Mouse (Mus musculus) hindbrain, embryonic 13.5 days (tissue): Measurements from ENCODE around the gene Auts2. TPM values are rescaled to one million over a fixed set of nuclear protein-coding genes. Genes with fewer than 3 reads are reported as not detected.

Experiments
- ATAC-seq: fragments of 200-750 bp; cut with Nextera tagmentation; 2 replicates; pipeline ENCODE4 v1.8.0; 2017; ENCODE audit warnings: moderate TSS enrichment; ENCODE audit not compliant: low FRiP score
- H3K27ac ChIP-seq: fragments of 300-500 bp; sonication (generic); 2 replicates; pipeline ENCODE4 v1.5.1; 2015; ENCODE audit warnings: inconsistent platforms, mild to moderate bottlenecking, moderate library complexity
- H3K27me3 ChIP-seq: fragments of 300-500 bp; sonication (generic); 2 replicates; pipeline ENCODE4 v1.6.1; 2015; ENCODE audit warnings: mild to moderate bottlenecking, inconsistent platforms
- H3K36me3 ChIP-seq: fragments of 300-500 bp; sonication (generic); 2 replicates; pipeline ENCODE4 v1.6.1; 2015; ENCODE audit warnings: mild to moderate bottlenecking, inconsistent platforms
- H3K4me1 ChIP-seq: fragments of 300-500 bp; sonication (generic); replicated peaks from 2 replicates; pipeline ENCODE4 v1.6.1; 2015; ENCODE audit warnings: inconsistent platforms
- H3K4me2 ChIP-seq: fragments of 300-500 bp; sonication (generic); 2 replicates; pipeline ENCODE4 v1.6.1; 2015; ENCODE audit warnings: inconsistent platforms, mild to moderate bottlenecking, moderate library complexity
- H3K4me3 ChIP-seq: fragments of 300-500 bp; sonication (generic); 2 replicates; pipeline ENCODE4 v1.5.1; 2015; ENCODE audit warnings: mild to moderate bottlenecking, inconsistent platforms
- H3K9ac ChIP-seq: fragments of 300-500 bp; sonication (generic); 2 replicates; pipeline ENCODE4 v1.6.1; 2015; ENCODE audit warnings: mild to moderate bottlenecking, inconsistent platforms
- H3K9me3 ChIP-seq: fragments of 300-500 bp; sonication (generic); 2 replicates; pipeline ENCODE4 v1.6.1; 2016; ENCODE audit warnings: inconsistent platforms
- WGBS: fragments of 180-500 bp; shearing (Covaris S2); methylation state at CpG from one replicate; pipeline ENCODE4 v1.1.7; 2015; 5-methylcytosine and 5-hydroxymethylcytosine counted together
- polyA plus RNA-seq: library from polyadenylated mRNA; unstranded; fragments of >200 nt; fragmentation: Nextera tagmentation; extraction: Ambion mirVana; gene quantifications from 2 replicates; pipeline ENCODE4 v1.2.1, GENCODE M21; 2015

Gene Auts2
- polyA plus RNA-seq, 1 experiment from 2014 or later, result 89.9 TPM

DNA sequence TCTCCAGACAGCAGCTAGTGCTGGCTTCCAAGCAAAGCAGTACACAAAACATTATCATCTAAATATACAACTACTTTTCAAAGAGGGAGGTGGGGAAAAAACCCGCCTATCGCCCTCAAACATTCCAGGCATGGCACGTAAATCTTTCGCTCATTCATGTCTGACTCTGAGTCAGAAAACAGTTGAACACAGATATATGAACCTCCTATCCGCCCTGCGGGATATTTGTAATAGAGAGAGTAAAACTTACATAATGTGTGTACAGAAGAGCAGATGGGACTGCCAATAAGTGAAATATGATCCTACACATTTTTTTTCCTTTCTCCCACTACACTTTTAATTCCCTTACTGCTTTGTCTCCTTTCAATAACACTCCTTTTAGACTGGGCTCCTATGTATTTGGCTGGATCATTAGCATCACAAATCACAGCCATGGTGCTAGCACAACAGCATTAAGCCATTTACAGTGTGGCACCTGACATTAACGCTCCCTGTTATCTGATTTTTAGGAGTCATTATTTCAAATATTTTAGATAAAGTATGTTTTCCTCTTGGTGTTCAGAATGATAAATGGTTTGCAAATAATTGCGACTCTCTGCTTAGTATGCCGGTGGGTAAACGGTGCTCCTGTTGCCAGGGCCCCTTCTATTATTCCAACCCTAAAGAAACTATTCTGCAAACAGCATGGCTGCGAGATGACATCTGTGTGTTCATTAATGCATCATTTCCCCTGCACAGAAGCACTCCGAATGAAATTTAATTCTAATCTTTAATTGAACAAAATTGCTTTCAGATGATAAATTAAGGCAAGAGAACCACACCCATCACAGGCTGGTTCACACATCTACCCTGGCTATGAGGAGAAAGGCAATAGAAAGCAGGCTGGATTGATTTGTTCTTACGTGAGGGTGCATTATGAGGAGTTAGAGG is 252.3 kb downstream of the Auts2 start:
- Histone ChIP-seq H3K36me3 (no peaks in the 10 kb centered on the region), H3K9me3 (no peaks in the 10 kb centered on the region), H3K4me2 (peak overlapping the region; percentile 11), H3K4me3 (no peak overlapping the region), H3K9ac (no peak overlapping the region), H3K4me1 (peaks cover 55% of the 10 kb centered on the region), H3K27ac (peak overlapping the region; percentile 42; the same call in 1 of the 2 replicates), H3K27me3 (no peaks in the 10 kb centered on the region)
- ATAC-seq, result peak; percentile 66; the same call in 1 of the 2 replicates
- 17% methylated on average over 13 of the region's 13 CpGs for WGBS

DNA sequence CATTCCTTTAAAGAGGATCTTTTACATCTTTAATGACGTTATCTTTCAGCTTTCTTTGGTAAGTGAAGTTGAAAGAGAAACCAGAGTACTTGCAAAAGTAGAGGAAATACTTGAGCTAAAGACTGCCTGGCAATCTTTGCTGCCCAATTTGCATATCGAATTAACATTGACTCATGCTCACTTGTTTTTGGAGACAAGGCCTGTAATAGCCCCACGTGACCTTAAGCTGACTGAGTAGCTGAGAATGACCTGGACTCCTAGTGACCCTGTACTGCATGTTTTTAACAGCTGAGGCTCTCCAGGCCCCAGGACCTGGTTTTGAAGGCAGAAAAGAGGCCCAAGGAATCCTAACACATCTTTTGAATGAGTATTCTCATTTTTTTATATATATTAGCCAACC is 259.4 kb downstream of the Auts2 start:
- Histone ChIP-seq H3K9ac (no peak overlapping the region), H3K4me2 (no peak overlapping the region), H3K27ac (no peak overlapping the region), H3K27me3 (no peaks in the 10 kb centered on the region), H3K36me3 (no peaks in the 10 kb centered on the region), H3K9me3 (no peaks in the 10 kb centered on the region), H3K4me3 (no peak overlapping the region), H3K4me1 (peaks cover 38% of the 10 kb centered on the region)
- ATAC-seq, result no peak
- WGBS, result 75% methylated on average over 3 of the region's 3 CpGs

DNA sequence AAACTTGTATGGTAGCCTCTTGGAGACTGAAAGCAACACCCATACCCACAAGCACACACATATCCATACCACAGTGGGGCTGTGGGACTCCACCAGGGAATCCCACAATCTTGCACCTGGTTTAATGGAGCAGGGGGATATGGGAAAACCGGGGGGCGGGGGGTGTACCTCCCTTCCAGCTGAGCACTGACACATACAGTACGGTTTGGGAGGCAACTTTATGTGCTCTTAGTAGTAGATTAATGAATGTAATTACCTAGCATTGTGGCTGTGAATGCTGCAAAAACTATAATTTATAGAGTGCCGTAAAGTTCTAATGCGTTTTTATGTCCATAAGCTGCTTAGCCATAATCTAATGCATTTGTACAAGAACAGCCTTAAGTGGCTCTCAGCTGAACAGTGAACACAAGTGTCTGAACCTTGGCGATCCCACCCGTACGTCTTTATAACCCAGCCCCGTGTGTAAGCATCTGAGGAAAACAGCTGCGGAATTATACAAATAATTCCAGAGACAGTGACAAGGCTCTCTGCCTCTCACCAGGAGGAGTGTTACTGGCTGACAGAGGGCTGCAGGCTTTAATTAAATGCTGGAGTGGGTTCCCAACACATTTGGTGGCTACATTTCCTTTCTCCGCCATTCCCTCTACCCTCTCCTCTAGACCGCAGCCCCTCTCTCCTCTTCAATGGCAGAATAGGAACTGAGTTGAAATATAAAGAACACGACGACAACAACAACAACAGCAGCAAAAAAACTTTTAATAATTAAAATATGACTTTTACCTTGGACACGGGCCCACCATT is 268.8 kb downstream of the Auts2 start:
- ATAC-seq, result no peak
- H3K36me3 ChIP-seq, result no peaks in the 10 kb centered on the region
- H3K27ac ChIP-seq, result no peak overlapping the region
- peaks cover 47% of the 10 kb centered on the region for H3K4me1 ChIP-seq
- no peak overlapping the region for H3K4me2 ChIP-seq
- no peak overlapping the region for H3K9ac ChIP-seq
- H3K4me3 ChIP-seq, result no peak overlapping the region
- WGBS, result 60% methylated on average over 15 of the region's 15 CpGs
- H3K27me3 ChIP-seq, result no peaks in the 10 kb centered on the region
- H3K9me3 ChIP-seq, result no peaks in the 10 kb centered on the region

DNA sequence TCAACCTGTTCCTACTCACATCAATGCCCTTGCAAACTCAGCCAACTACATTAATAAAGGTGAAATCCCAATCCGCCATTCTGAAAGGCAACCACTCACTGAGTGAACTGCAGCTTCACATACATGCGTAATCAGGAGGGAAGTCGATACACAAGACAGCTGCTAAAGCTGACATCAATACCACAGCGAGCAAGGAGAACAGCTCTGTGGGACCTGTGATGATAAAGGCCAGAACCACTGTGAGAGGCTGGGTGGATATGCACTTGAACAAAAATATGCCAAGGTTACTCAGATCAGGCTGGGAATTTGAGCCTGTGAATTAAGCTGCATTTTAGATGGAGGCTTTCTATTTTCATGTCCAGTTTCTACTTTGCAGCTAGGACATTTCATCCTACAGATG is 271.0 kb downstream of the Auts2 start:
- WGBS, result 75% methylated on average over 4 of the region's 4 CpGs

DNA sequence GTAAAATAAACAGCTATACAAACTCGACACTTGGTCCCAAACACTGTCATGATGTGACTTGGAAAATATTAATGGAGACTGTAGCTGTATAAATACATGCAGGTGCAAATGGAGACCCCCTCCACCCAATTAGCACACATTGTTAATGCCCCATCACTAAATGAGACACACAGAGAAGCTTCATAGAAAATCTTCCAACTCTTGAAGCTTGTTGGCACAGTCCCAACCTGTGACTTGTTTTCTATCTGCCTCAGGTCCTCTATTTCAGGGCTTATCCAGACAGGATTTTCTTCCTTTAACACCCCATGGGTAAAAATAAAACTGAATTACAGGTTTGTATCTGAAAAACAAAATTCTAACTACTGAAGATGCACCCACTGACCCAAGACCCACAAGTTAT is 272.2 kb downstream of the Auts2 start:
- Histone ChIP-seq H3K9ac (no peak overlapping the region), H3K4me2 (no peak overlapping the region), H3K36me3 (no peaks in the 10 kb centered on the region), H3K9me3 (no peaks in the 10 kb centered on the region), H3K4me1 (peaks cover 52% of the 10 kb centered on the region), H3K4me3 (no peak overlapping the region), H3K27me3 (no peaks in the 10 kb centered on the region), H3K27ac (no peak overlapping the region)
- WGBS, result 91% methylated on average over 1 of the region's 1 CpGs
- ATAC-seq, result no peak

More for the DNA sequence above, 271.0 kb downstream of the Auts2 start:
- Histone ChIP-seq H3K27ac (no peak overlapping the region), H3K4me2 (no peak overlapping the region), H3K9me3 (no peaks in the 10 kb centered on the region), H3K9ac (no peak overlapping the region), H3K4me3 (no peak overlapping the region), H3K36me3 (no peaks in the 10 kb centered on the region), H3K4me1 (peaks cover 52% of the 10 kb centered on the region), H3K27me3 (no peaks in the 10 kb centered on the region)
- ATAC-seq, result no peak

DNA sequence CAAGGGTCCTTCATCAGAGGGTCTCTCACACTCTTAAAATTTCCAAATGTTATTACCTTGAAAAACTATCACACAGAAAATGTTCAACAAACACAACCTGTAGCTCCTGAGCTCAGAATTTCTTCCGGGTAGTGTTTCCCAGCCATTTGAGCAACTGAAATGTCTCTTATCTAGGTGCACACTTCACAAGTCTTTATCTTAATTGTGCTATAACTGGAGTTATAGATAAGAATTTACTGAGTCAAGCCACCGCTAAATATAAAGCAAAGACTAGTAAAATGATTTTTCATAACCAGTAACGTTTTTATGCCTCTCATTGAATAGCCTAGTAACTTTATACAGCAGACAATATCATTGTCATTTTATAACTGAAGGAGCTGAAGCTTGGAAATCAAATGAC is 273.1 kb downstream of the Auts2 start:
- no peaks in the 10 kb centered on the region for H3K9me3 ChIP-seq
- H3K9ac ChIP-seq, result no peak overlapping the region
- H3K4me1 ChIP-seq, result peaks cover 57% of the 10 kb centered on the region
- H3K27me3 ChIP-seq, result no peaks in the 10 kb centered on the region
- H3K27ac ChIP-seq, result no peak overlapping the region
- no peak overlapping the region for H3K4me3 ChIP-seq
- H3K4me2 ChIP-seq, result no peak overlapping the region
- no peak for ATAC-seq
- WGBS, result 92% methylated on average over 3 of the region's 3 CpGs
- H3K36me3 ChIP-seq, result no peaks in the 10 kb centered on the region

DNA sequence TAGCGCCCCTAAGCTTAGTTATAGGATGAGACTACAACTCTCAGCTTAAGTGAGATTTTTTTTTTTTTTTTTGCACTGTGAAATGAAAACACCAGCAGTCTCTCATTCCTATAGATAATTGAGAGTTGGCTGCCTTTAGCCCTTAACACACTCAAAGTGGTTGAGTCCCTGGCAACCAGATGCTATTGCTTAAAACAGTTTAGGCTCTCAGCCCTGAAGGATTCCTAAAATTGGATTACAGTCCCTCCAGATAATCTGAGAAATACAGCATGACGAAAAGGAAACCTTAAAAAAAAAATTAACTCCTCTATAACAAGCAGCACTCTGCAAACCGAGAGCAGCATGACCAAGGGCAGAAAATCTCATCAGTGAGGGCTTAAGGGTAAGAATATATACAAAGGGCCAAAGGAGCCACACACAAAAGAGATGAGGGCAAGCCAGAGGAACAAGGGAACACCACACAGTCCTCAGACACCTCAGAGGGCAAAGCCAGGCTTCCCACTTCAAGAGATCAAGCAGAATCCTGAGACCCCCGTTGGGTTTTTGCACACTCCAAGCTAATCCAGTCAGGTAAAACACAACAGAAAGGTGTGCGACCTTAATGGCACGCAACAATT is 274.7 kb downstream of the Auts2 start:
- Histone ChIP-seq H3K9ac (no peak overlapping the region), H3K27me3 (no peaks in the 10 kb centered on the region), H3K27ac (no peak overlapping the region), H3K9me3 (no peaks in the 10 kb centered on the region), H3K4me2 (no peak overlapping the region), H3K4me3 (no peak overlapping the region), H3K4me1 (peaks cover 56% of the 10 kb centered on the region), H3K36me3 (no peaks in the 10 kb centered on the region)
- 74% methylated on average over 6 of the region's 6 CpGs for WGBS
- ATAC-seq, result no peak

DNA sequence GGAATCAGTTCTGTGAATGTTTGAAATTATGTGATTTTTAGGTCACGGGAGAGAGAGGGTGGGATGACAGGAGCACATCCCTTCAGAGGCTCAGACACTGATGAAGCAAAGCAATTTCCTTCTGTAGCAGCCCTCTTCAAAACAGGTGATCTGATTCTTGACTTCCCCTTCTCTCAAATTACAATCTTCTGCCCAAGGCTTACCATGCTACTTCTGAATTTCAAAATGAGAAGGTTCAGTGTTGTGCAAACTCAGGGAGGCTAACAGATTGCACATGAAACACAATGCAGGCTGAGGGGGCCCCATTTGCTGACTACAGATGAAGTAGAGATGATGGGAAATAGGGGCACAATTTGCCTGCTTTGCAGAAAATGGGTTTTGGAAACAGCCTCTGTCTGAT is 278.1 kb downstream of the Auts2 start:
- no peak overlapping the region for H3K9ac ChIP-seq
- H3K4me1 ChIP-seq, result peaks cover 49% of the 10 kb centered on the region
- no peaks in the 10 kb centered on the region for H3K27me3 ChIP-seq
- H3K4me2 ChIP-seq, result no peak overlapping the region
- peak overlapping the region; percentile 40; the same call in 1 of the 2 replicates for H3K27ac ChIP-seq
- 44% methylated on average over 1 of the region's 1 CpGs for WGBS
- H3K9me3 ChIP-seq, result no peaks in the 10 kb centered on the region
- no peak for ATAC-seq
- H3K36me3 ChIP-seq, result no peaks in the 10 kb centered on the region
- H3K4me3 ChIP-seq, result no peak overlapping the region

DNA sequence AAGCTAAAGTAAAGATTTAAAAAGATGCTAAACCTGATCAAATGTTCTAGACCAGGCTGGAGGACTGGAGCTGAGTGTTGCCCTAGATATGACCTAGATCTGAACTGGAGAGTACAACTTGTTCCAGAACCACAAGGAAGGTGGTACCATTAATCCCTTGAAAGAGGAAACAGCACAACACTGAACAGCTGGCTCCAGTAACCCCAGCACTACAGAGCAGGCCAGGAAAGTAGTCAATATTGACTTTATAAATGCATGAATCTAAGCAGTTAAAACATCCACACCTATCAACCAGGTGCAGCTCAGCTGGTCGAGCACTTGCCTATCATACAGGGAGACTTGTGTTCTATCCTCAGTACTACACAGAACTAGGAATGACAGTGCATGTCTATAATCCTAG is 281.4 kb downstream of the Auts2 start:
- no peak overlapping the region for H3K4me3 ChIP-seq
- no peak for ATAC-seq
- H3K4me1 ChIP-seq, result peaks cover 36% of the 10 kb centered on the region
- H3K4me2 ChIP-seq, result no peak overlapping the region
- H3K9me3 ChIP-seq, result no peaks in the 10 kb centered on the region
- WGBS, result 89% methylated on average over 1 of the region's 1 CpGs
- H3K27me3 ChIP-seq, result no peaks in the 10 kb centered on the region
- H3K36me3 ChIP-seq, result no peaks in the 10 kb centered on the region
- H3K27ac ChIP-seq, result no peak overlapping the region
- H3K9ac ChIP-seq, result no peak overlapping the region

DNA sequence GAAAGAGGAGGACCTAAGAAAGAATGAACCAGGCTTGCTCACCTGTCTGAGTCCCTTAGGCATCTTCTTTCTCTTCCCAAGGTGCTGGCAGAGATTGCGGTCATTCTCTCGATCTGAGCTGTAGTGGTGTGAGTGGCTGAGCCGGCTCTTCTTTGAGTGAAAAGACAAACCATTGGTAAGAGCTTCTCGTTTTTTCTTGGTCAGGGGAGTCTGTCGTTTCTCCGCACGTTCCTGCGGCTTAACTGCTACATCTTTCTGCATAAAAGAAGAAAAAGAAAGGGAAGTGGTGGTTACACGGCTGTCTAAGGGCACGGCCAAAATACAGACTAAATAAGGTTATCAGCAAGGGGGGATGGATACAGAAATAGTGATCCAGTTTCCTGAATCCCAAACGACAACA is 284.3 kb downstream of the Auts2 start:
- no peak overlapping the region for H3K27ac ChIP-seq
- WGBS, result 94% methylated on average over 11 of the region's 11 CpGs
- no peaks in the 10 kb centered on the region for H3K9me3 ChIP-seq
- H3K36me3 ChIP-seq, result no peaks in the 10 kb centered on the region
- no peak overlapping the region for H3K4me2 ChIP-seq
- no peaks in the 10 kb centered on the region for H3K27me3 ChIP-seq
- ATAC-seq, result no peak
- H3K4me1 ChIP-seq, result peaks cover 16% of the 10 kb centered on the region
- no peak overlapping the region for H3K4me3 ChIP-seq
- no peak overlapping the region for H3K9ac ChIP-seq

DNA sequence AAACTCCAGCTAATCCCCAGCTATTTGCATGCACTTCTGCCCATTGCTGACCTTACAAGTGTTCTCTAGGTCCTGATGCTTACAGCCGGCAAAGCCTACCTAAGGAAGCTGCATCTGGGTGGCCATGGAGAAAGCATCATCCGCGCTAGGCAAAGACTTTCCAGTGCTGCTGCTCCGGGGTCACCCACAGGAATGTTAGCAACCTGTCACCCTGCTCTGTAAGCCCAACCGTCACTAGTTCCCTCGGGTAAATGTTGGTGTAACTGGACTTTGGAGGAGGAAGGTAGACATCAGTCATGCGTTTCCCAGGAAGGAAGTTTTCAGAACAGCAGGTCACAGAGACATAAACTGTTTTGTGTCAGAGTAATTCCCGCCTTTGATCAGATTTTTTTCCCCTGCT is 287.6 kb downstream of the Auts2 start:
- WGBS, result 86% methylated on average over 8 of the region's 8 CpGs
- Histone ChIP-seq H3K36me3 (no peaks in the 10 kb centered on the region), H3K4me1 (peaks cover 2% of the 10 kb centered on the region; the same call in 1 of the 2 replicates), H3K27ac (no peak overlapping the region), H3K4me2 (no peak overlapping the region), H3K27me3 (no peaks in the 10 kb centered on the region), H3K9ac (no peak overlapping the region), H3K9me3 (no peaks in the 10 kb centered on the region), H3K4me3 (no peak overlapping the region)
- ATAC-seq, result no peak

DNA sequence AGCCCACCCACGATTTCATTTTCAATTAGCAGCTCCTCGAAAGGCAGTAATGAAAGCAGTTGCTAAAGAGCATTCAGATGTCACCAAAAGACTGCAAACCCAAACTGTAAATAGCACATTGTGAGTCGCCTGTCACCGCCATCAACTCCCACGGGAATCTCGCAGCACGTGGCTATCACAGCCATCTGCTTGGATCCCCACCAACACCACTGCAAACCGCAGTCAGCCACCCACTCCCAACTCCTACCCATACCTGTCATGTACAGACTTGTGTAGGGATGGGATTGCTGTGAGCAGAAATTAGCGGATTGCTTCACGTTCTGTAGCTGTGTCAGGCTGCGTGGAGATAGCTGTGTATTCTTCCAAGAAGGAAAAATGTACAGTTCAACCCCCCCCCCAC is 293.6 kb downstream of the Auts2 start:
- Histone ChIP-seq H3K4me3 (no peak overlapping the region), H3K4me2 (no peak overlapping the region), H3K36me3 (no peaks in the 10 kb centered on the region), H3K9ac (0 out of 2 replicates have a peak overlapping the region, but pooled peaks have one; percentile 9), H3K27me3 (no peaks in the 10 kb centered on the region), H3K9me3 (no peaks in the 10 kb centered on the region), H3K27ac (no peak overlapping the region), H3K4me1 (peaks cover 25% of the 10 kb centered on the region)
- 56% methylated on average over 11 of the region's 11 CpGs for WGBS
- ATAC-seq, result no peak
